Mouse (Mus musculus) myocyte (in vitro differentiated cells): ENCODE measurements around the gene Sh3d19.

Experiments
- E2F4 ChIP-seq: IDR thresholded peaks from one replicate; pipeline ENCODE4 v1.6.1; 2011; ENCODE audit warnings: mild to moderate bottlenecking, control low read depth, moderate library complexity; ENCODE audit not compliant: insufficient read depth
- MAX ChIP-seq: IDR thresholded peaks from one replicate; pipeline ENCODE4 v1.6.1; 2011; ENCODE audit warnings: low read depth, mild to moderate bottlenecking, control low read depth
- MYOG ChIP-seq, 3 experiments: IDR thresholded peaks; one replicate each; pipeline ENCODE4 v1.6.1; 2011; ENCODE audit warnings: control low read depth in 2 of 3, low read depth in 2 of 3, mild to moderate bottlenecking in 2 of 3; ENCODE audit not compliant: insufficient read length in 2 of 3, control insufficient read depth in 1 of 3, insufficient read depth in 1 of 3
- POLR2A ChIP-seq: IDR thresholded peaks from one replicate; pipeline ENCODE4 v1.6.1; 2011; ENCODE audit warnings: low read depth, mild to moderate bottlenecking, control low read depth, moderate library complexity; ENCODE audit not compliant: insufficient read length
- TCF12 ChIP-seq: IDR thresholded peaks from one replicate; pipeline ENCODE4 v1.6.1; 2011; ENCODE audit warnings: mild to moderate bottlenecking, control low read depth; ENCODE audit not compliant: poor library complexity, insufficient read depth, severe bottlenecking
- USF1 ChIP-seq: IDR thresholded peaks from one replicate; pipeline ENCODE4 v1.6.1; 2011; ENCODE audit warnings: low read depth, mild to moderate bottlenecking, control low read depth, moderate library complexity

GRCm38 (mm10) chr3:85971599-85971975 is 678 bp downstream of the Sh3d19 start:
- TF ChIP-seq POLR2A = no peak
- no peak for TF ChIP-seq USF1
- no peak for TF ChIP-seq E2F4
- TF ChIP-seq TCF12 = no peak
- TF ChIP-seq MAX = no peak
- no peak for TF ChIP-seq MYOG (IDR thresholded peaks at IDR 0.05; ENCODE audit: control insufficient read depth in 1 of 3, insufficient read depth in 1 of 3, insufficient read length in 2 of 3, low read depth in 2 of 3)
